In genomic region chr4:136763349-136763748, GRCm38 (mm10) we compare ENCODE assay signal across 15 mouse cellular contexts.
DNase-seq lines count a peak whose midpoint lies in the region; ATAC-seq lines count a peak whose summit lies in the region.
"Had no signal": no experiment of that assay in that cellular context is flagged by ENCODE, and none has a peak within 500 bp of the region (broad histone marks: within the 10 kb centered on the region; RNA-seq: fewer than 3 reads in every experiment).

No protein-coding gene starts in this region.

- no peaks in the 10 kb centered on the region for H3K9me3 ChIP-seq in hindbrain, embryonic 11.5 days (ENCODE audit: control insufficient read depth, low read length)
- no peaks in the 10 kb centered on the region for H3K9me3 ChIP-seq in hindbrain, embryonic 16.5 days (ENCODE audit: control insufficient read depth, low read length)
- peaks cover 1% of the 10 kb centered on the region; the same call in 1 of the 2 replicates for H3K9me3 ChIP-seq in midbrain, embryonic 10.5 days (replicated peaks)
- no peaks in the 10 kb centered on the region for H3K9me3 ChIP-seq in midbrain, embryonic 16.5 days (replicated peaks; ENCODE audit: control insufficient read depth, low read length, poor library complexity, severe bottlenecking)
- H3K9me3 ChIP-seq in hindbrain, embryonic 12.5 days (replicated peaks), result peaks cover 1% of the 10 kb centered on the region; the same call in 1 of the 2 replicates
- H3K9me3 ChIP-seq: limb, embryonic 15.5 days had no signal

- 0 out of 2 replicates have a peak overlapping the region, but pooled peaks have one; percentile 1 for H3K9ac ChIP-seq in hindbrain, embryonic 11.5 days (ENCODE audit: low read depth, low read length)
- no peak overlapping the region for H3K9ac ChIP-seq in hindbrain, embryonic 16.5 days (ENCODE audit: low read depth, low read length)
- no peak overlapping the region for H3K9ac ChIP-seq in midbrain, embryonic 16.5 days (ENCODE audit: low read depth, low read length)
- H3K9ac ChIP-seq in hindbrain, embryonic 12.5 days, result 0 out of 2 replicates have a peak overlapping the region, but pooled peaks have one; percentile 18
- H3K9ac ChIP-seq: limb, embryonic 15.5 days had no signal

- no peaks in the 10 kb centered on the region for H3K27me3 ChIP-seq in hindbrain, embryonic 11.5 days (ENCODE audit: control insufficient read depth, insufficient read depth, low read length)
- no peaks in the 10 kb centered on the region for H3K27me3 ChIP-seq in hindbrain, embryonic 16.5 days (replicated peaks; ENCODE audit: control insufficient read depth, insufficient read depth, low read length)
- H3K27me3 ChIP-seq in midbrain, embryonic 10.5 days (ENCODE audit: low read depth, poor library complexity, severe bottlenecking), result peaks cover 5% of the 10 kb centered on the region; the same call in 1 of the 2 replicates
- no peaks in the 10 kb centered on the region for H3K27me3 ChIP-seq in midbrain, embryonic 16.5 days (ENCODE audit: control insufficient read depth, insufficient read depth, low read depth, low read length)
- no peaks in the 10 kb centered on the region for H3K27me3 ChIP-seq in hindbrain, embryonic 12.5 days
- H3K27me3 ChIP-seq: limb, embryonic 15.5 days had no signal

- peaks cover 20% of the 10 kb centered on the region for H3K4me1 ChIP-seq in hindbrain, embryonic 11.5 days (replicated peaks; ENCODE audit: control insufficient read depth, insufficient read depth, low read length)
- H3K4me1 ChIP-seq in hindbrain, embryonic 16.5 days (ENCODE audit: control insufficient read depth, insufficient read depth, low read depth, low read length), result peaks cover 10% of the 10 kb centered on the region
- H3K4me1 ChIP-seq in midbrain, embryonic 10.5 days, result peaks cover 92% of the 10 kb centered on the region
- H3K4me1 ChIP-seq in midbrain, embryonic 16.5 days (ENCODE audit: control insufficient read depth, insufficient read depth, low read length), result no peaks in the 10 kb centered on the region; the same call in 1 of the 2 replicates
- peaks cover 55% of the 10 kb centered on the region for H3K4me1 ChIP-seq in hindbrain, embryonic 12.5 days

- no peak for ATAC-seq in hindbrain, embryonic 11.5 days (ENCODE audit: low FRiP score)
- no peak for ATAC-seq in hindbrain, embryonic 16.5 days
- no peak for ATAC-seq in midbrain, embryonic 16.5 days
- ATAC-seq in hindbrain, embryonic 12.5 days (ENCODE audit: low FRiP score), result no peak
- no peak for ATAC-seq in megakaryocyte progenitor cell, adult 5-6 weeks (replicated peaks; ENCODE audit: poor library complexity)

- WGBS in hindbrain, embryonic 11.5 days, result 29% methylated on average over 5 of the region's 5 CpGs
- 46% methylated on average over 5 of the region's 5 CpGs for WGBS in hindbrain, embryonic 16.5 days
- 23% methylated on average over 5 of the region's 5 CpGs for WGBS in midbrain, embryonic 10.5 days
- 42% methylated on average over 5 of the region's 5 CpGs for WGBS in midbrain, embryonic 16.5 days
- WGBS in hindbrain, embryonic 12.5 days, result 27% methylated on average over 5 of the region's 5 CpGs

- H3K36me3 ChIP-seq in hindbrain, embryonic 11.5 days (ENCODE audit: control insufficient read depth, insufficient read depth, low read length), result peaks cover 4% of the 10 kb centered on the region; the same call in 1 of the 2 replicates
- no peaks in the 10 kb centered on the region; the same call in 1 of the 2 replicates for H3K36me3 ChIP-seq in hindbrain, embryonic 16.5 days (ENCODE audit: control insufficient read depth, insufficient read depth, low read length)
- H3K36me3 ChIP-seq in midbrain, embryonic 10.5 days, result peaks cover 71% of the 10 kb centered on the region
- H3K36me3 ChIP-seq in midbrain, embryonic 16.5 days (ENCODE audit: control insufficient read depth, insufficient read depth, low read length), result no peaks in the 10 kb centered on the region
- peaks cover 9% of the 10 kb centered on the region for H3K36me3 ChIP-seq in hindbrain, embryonic 12.5 days

- H3K4me3 ChIP-seq in hindbrain, embryonic 11.5 days (ENCODE audit: low read depth, low read length), result no peak overlapping the region
- H3K4me3 ChIP-seq in hindbrain, embryonic 16.5 days (ENCODE audit: low read length), result no peak overlapping the region
- H3K4me3 ChIP-seq in midbrain, embryonic 10.5 days, result no peak overlapping the region
- no peak overlapping the region for H3K4me3 ChIP-seq in midbrain, embryonic 16.5 days (ENCODE audit: low read depth, low read length)
- H3K4me3 ChIP-seq in hindbrain, embryonic 12.5 days, result no peak overlapping the region
- H3K4me3 ChIP-seq: heart, adult 2 months; limb, embryonic 15.5 days; megakaryocyte, embryonic 14.5 days had no signal

- H3K27ac ChIP-seq in hindbrain, embryonic 11.5 days (ENCODE audit: low read depth, low read length), result no peak overlapping the region
- H3K27ac ChIP-seq in hindbrain, embryonic 16.5 days (ENCODE audit: low read depth, low read length), result no peak overlapping the region
- peak overlapping the region; percentile 82 for H3K27ac ChIP-seq in midbrain, embryonic 10.5 days (replicated peaks)
- no peak overlapping the region for H3K27ac ChIP-seq in midbrain, embryonic 16.5 days (ENCODE audit: low read length)
- H3K27ac ChIP-seq in hindbrain, embryonic 12.5 days, result no peak overlapping the region
- H3K27ac ChIP-seq: heart, adult 2 months; limb, embryonic 15.5 days had no signal

- no peak for DNase-seq in hindbrain, embryonic 11.5 days (ENCODE audit: low spot score)
- DNase-seq in midbrain, embryonic 10.5 days (ENCODE audit: low spot score), result no peak
- peak; percentile 51 for DNase-seq in R1 (ENCODE audit: low read depth, low spot score)
- DNase-seq: adrenal gland, adult 2 months; cerebellum, adult 8-10 months; heart, adult 2 months; heart, postnatal 36 days; lung, adult 18-20 months; thymus, postnatal 14 days had no signal

- H3K4me2 ChIP-seq in hindbrain, embryonic 11.5 days (replicated peaks; ENCODE audit: low read depth, low read length), result no peak overlapping the region
- no peak overlapping the region for H3K4me2 ChIP-seq in hindbrain, embryonic 16.5 days (ENCODE audit: low read length)
- no peak overlapping the region for H3K4me2 ChIP-seq in midbrain, embryonic 16.5 days (ENCODE audit: low read length)
- no peak overlapping the region for H3K4me2 ChIP-seq in hindbrain, embryonic 12.5 days (replicated peaks)
- H3K4me2 ChIP-seq: limb, embryonic 15.5 days had no signal

Comparison
In these comparisons a context has a peak if more than half of its experiments do, and no peak if none do; other contexts are left out.
1. H3K9ac ChIP-seq: peak in hindbrain, embryonic 11.5 days (single experiment) and hindbrain, embryonic 12.5 days (single experiment); none in hindbrain, embryonic 16.5 days (single experiment) and midbrain, embryonic 16.5 days (single experiment).